Mouse (Mus musculus): Measurements from ENCODE around the gene Gmppb. TPM values are rescaled to one million over a fixed set of nuclear protein-coding genes. Genes with fewer than 3 reads are reported as not detected.
A peak's percentile ranks its signal among the peaks of the same experiment; 100 is the strongest.

Gmppb gene
- total RNA-seq, 2 experiments from 2014 or later = 4.1 to 5.6 TPM

GRCm38 (mm10) chr9:108049561-108050251 lies 664 bp downstream of the Gmppb start:
- ATAC-seq (replicated peaks; ENCODE audit: low FRiP score, poor library complexity, severe bottlenecking) = no peak; the same call in 1 of the 2 replicates

GRCm38 (mm10) chr9:108051184-108051930 lies 2.3 kb downstream of the Gmppb start:
- ATAC-seq (replicated peaks; ENCODE audit: low FRiP score, poor library complexity, severe bottlenecking) = no peak

GRCm38 (mm10) chr9:108051931-108052220 lies 2.8 kb downstream of the Gmppb start:
- no peak for ATAC-seq (replicated peaks; ENCODE audit: low FRiP score, poor library complexity, severe bottlenecking)

- ATAC-seq (replicated peaks; ENCODE audit: low FRiP score, poor library complexity, severe bottlenecking) = no peak
These were observed 3.4 kb downstream of the Gmppb start for GRCm38 (mm10) chr9:108052411-108052810.

DNA sequence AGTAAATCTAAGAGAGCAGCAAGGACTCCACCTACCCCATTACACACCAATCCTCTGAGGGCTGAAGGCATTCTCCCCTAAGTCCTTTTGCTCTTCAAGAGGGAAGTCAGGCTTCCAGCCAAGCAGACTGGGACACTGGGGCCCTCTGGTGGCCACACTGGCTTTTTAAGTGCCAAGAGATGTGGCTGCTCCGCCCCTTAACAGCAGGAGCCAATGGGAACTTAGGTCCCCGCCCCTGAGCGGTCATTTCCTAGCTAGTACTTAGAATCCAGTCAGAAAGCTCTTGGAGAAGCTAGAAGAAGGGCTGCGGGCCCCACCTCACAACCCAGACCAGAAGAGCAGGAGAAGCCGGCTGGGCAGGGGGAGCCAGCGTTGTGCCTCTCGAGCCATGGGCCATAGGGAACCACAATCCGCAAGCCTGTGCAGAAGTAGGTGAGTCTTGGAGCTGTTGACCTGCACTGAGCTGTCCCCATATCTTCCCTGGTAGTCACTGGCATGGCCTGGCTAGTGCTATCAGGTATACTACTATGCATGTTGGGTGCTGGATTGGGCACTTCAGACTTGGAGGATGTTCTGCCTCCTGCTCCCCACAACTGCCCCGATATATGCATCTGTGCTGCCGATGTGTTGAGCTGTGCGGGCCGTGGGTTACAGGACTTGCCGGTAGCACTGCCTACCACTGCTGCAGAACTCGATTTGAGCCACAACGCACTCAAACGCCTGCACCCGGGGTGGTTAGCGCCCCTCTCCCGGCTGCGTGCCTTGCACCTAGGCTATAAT lies 4.0 kb downstream of the Gmppb start, which contains the start of gene Amigo3:
Gene Amigo3, plus strand, starts transcription at position 275 of the 780 bp plus-strand sequence.
- ATAC-seq (replicated peaks; ENCODE audit: low FRiP score, poor library complexity, severe bottlenecking) = peak; percentile 62

GRCm38 (mm10) chr9:108053665-108054225 lies 4.7 kb downstream of the Gmppb start:
- no peak for ATAC-seq (replicated peaks; ENCODE audit: low FRiP score, poor library complexity, severe bottlenecking)

DNA sequence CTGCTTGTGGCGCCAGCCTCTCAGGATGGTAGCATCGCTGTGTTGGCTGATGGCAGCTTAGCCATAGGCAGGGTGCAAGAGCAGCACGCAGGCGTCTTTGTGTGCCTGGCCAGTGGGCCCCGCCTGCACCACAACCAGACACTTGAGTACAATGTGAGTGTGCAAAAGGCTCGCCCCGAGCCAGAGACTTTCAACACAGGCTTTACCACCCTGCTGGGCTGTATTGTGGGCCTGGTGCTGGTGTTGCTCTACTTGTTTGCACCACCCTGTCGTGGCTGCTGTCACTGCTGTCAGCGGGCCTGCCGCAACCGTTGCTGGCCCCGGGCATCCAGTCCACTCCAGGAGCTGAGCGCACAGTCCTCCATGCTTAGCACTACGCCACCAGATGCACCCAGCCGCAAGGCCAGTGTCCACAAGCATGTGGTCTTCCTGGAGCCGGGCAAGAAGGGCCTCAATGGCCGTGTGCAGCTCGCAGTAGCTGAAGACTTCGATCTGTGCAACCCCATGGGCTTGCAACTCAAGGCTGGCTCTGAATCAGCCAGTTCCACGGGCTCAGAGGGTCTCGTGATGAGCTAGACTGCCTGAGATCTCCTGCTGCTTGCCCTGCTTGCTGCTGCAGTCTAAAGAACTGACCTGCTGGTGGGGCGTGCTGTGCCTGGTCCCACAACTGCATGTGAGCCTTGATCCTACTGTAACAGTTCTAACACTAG lies 5.4 kb downstream of the Gmppb start:
- no peak for ATAC-seq (replicated peaks; ENCODE audit: low FRiP score, poor library complexity, severe bottlenecking)

DNA sequence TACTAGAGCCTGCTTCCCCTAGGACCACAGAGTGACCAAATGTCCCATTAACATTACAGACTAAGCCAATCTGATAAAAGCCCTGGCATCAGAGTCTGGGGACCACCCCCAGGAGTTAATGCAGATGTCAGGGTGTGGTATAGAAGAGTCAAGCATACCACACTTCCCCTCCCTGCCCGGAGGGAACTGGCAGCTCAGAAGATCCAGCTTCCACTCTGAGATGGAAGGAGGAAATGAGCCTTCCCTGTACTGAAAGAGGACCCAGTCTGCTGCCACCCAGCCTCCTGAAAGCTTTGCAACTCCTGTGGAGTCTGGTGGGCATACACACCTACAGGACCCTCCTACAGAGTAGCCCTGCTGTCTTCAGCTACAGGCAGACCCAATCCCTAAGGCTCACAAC lies 6.0 kb downstream of the Gmppb start:
- ATAC-seq (replicated peaks; ENCODE audit: low FRiP score, poor library complexity, severe bottlenecking) = no peak

DNA sequence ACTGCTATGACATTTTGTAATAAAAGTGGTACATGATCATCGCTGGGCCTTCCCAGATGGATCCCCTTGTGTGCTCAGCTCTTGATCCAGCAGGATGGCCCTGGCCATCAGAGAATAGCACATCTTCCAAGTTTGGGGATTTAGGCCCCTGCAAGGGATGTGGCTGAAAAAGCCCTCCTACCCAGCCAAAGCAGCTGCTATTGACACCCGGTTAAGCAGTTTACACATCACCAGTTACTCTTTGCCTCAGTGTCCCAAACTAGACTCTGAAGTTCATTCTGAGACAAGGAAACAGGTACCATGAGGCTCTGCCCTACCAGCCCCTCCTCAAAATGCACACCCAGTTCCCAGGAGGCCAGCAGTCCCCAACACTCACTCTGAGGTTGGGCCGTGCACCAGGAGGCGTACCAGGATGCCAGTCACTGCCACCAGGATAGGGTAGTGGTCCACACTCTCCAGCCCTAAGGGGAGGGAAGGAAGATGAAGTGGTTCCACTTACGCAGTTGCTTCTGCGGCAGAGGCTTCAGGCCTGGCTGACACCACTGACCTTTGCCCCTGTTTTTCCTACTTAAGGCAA lies 6.7 kb downstream of the Gmppb start:
- ATAC-seq (replicated peaks; ENCODE audit: low FRiP score, poor library complexity, severe bottlenecking) = no peak

GRCm38 (mm10) chr9:108056361-108057261 lies 7.6 kb downstream of the Gmppb start:
- no peak for ATAC-seq (replicated peaks; ENCODE audit: low FRiP score, poor library complexity, severe bottlenecking)

DNA sequence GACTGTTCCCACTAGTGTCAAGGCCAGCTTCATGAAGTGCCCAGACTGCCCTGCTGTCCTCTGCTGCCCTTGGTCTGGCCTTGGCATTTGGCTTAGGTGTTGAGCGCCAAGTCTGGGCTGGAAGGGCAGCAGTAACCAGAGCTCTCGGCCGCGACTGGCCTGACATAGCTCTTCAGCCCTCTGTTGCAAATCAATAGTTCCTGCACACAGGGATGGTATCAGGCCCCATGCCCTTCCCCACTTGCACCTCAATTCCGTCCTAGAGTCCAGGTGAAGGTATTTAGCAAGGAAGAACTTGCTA lies 8.2 kb downstream of the Gmppb start:
- no peak for ATAC-seq (replicated peaks; ENCODE audit: low FRiP score, poor library complexity, severe bottlenecking)

DNA sequence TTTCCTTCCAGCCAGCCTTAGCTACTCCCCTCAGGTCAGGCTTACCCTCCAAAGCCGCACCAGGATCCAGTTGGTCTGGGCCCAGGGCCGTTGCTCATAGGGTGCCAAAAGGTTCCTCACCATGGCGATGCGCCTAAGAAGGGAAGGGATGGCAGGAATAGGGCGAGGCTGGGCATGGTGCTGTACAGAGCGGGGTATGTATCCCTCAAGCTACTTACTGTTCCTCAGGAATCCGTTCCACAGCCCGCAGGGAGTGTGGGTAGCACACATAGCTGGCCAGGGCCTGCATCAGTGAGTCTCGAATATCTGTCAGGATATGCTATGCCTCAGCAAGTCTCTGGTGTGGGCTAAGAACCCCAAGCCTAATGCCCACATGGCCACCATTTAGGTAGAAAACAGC lies 9.2 kb downstream of the Gmppb start:
- no peak for ATAC-seq (replicated peaks; ENCODE audit: low FRiP score, poor library complexity, severe bottlenecking)

- no peak for ATAC-seq (replicated peaks; ENCODE audit: low FRiP score, poor library complexity, severe bottlenecking)
These were observed 13.1 kb downstream of the Gmppb start for GRCm38 (mm10) chr9:108062142-108062541.

DNA sequence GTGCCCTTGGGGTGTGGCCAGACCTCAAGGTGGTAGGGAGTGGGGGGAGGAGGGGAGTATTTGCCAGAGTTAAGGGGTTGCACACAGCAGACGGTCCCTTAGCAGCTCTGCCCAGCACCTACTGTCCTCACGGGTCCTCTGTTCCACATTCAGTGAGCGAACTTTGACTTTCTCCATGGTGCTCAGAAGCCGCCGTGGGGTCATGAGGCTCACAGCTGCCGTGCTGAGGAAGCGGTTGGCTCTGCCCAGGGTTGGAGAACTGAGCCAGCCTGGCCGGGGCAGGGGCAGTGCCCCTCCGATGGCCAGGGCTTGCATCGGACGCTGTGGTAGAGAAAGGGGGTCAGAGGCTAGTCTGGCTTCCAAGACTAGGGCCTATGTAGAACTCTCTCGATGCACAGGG lies 14.3 kb downstream of the Gmppb start:
- no peak for ATAC-seq (replicated peaks; ENCODE audit: low FRiP score, poor library complexity, severe bottlenecking)

DNA sequence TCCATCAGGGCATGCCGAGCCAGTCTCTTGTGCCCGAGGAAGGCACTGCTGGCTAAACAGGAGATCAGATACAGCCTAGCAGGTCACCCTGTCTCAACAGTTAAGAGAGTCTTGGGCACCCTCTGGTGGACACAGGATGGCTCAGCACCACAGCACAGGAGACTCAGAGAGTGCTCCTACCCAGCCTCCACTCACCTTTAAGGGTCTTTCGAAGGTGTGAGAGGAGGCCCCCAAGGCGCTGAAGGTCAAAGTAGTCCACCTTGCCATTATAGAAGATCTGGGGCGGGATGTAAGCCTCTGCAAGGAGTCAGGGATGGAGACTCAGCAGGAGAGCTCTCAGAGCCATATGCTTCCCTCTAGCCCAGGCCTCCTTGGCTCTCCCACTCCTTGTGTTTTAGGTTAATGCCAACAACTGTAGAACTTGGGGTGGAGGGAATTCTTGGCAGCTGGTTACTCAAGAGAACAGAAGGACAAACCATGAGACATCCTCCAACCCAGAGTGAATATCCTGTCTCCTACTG lies 16.5 kb downstream of the Gmppb start:
- ATAC-seq (replicated peaks; ENCODE audit: low FRiP score, poor library complexity, severe bottlenecking) = peak; percentile 65

- ATAC-seq (replicated peaks; ENCODE audit: low FRiP score, poor library complexity, severe bottlenecking) = no peak
These were observed 18.2 kb downstream of the Gmppb start for GRCm38 (mm10) chr9:108067199-108067598.

DNA sequence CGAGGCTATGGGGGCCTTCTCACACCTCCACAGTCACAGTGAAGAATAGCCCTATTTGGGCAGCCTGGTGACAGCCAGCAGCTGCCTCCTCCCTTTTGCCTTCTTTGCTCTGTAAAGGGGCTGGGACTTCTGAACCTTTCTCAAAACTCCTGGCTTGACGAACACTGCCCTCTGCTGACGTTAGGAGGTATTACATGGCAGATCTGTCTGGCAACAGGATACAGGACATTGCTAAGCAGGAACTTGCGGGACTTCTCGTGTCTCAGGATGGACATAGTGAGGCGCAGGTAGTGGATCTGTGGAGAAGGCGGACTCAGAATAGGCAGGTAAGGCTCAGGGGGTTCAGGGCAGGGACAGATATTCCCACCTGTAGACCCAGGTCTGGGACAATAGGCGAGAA lies 18.9 kb downstream of the Gmppb start:
- peak; percentile 63 for ATAC-seq (replicated peaks; ENCODE audit: low FRiP score, poor library complexity, severe bottlenecking)

GRCm38 (mm10) chr9:108069007-108069406 lies 20.0 kb downstream of the Gmppb start:
- ATAC-seq (replicated peaks; ENCODE audit: low FRiP score, poor library complexity, severe bottlenecking) = no peak

All from erythroblast, adult 5-6 weeks (primary cell).